Mouse (Mus musculus): ENCODE results near the gene Clrn3.

DNA sequence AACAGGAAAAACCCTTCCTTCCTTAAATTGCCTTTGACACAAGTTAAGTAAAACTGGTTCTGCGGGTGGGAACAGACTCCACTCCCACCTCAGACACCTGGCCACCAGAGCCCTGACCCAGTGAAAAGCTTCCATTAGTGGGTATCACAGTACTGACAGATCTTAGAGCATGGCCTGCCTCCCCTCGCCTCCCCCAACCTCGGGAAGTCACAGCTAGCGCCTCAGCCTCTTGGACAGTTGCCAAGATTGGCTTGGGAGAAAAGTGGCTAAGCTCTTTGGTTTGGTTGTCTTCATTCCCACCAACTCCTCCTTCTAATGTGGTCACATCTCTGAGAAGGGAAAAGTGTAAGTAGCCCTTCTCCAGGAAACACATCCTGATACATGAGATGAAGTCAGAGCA lies 4.5 kb downstream of the Clrn3 start:
- TF ChIP-seq CTCF (IDR thresholded peaks at IDR 0.05; ENCODE audit: control insufficient read depth, insufficient read depth, low read length) = no peak
- no peak for TF ChIP-seq POLR2A (IDR thresholded peaks at IDR 0.05; ENCODE audit: borderline replicate concordance, control insufficient read depth, low read depth, low read length)
